Mouse (Mus musculus): ENCODE data around the gene Fbln1. TPM values are rescaled to one million over a fixed set of nuclear protein-coding genes. Genes with fewer than 3 reads are reported as not detected.
"Not testable (repeated sequence)": the region's sequence is repeated elsewhere in the genome, so short reads cannot be mapped to it uniquely, and the experiment has no call there.

The Fbln1 gene
- total RNA-seq, 2 experiments from 2014 or later: 19.0 to 24.7 TPM

GRCm38 (mm10) chr15:85327808-85328207 is 122.1 kb downstream of the Fbln1 start:
- DNase-seq: no peak

GRCm38 (mm10) chr15:85328455-85328854 is 122.7 kb downstream of the Fbln1 start:
- intact Hi-C loops (cut with DNase I); DNase-seq: not testable (repeated sequence)

More at GRCm38 (mm10) chr15:85327808-85328207, 122.1 kb downstream of the Fbln1 start:
- intact Hi-C loops (cut with DNase I): no loop called here

- intact Hi-C loops (cut with DNase I): no loop called here
Observed at GRCm38 (mm10) chr15:85329096-85329495, 123.3 kb downstream of the Fbln1 start.

GRCm38 (mm10) chr15:85330024-85330423 is 124.3 kb downstream of the Fbln1 start:
- DNase-seq: no peak
- intact Hi-C loops (cut with DNase I): no loop called here

More at GRCm38 (mm10) chr15:85329096-85329495, 123.3 kb downstream of the Fbln1 start:
- no peak for DNase-seq

GRCm38 (mm10) chr15:85333511-85333910 is 127.8 kb downstream of the Fbln1 start:
- DNase-seq; intact Hi-C loops (cut with DNase I): not testable (repeated sequence)

GRCm38 (mm10) chr15:85334234-85334633 is 128.5 kb downstream of the Fbln1 start:
- intact Hi-C loops (cut with DNase I): no loop called here
- no peak for DNase-seq

- peak; percentile 20 for DNase-seq
- intact Hi-C loops (cut with DNase I): no loop called here
Observed at GRCm38 (mm10) chr15:85335671-85336300, 130.0 kb downstream of the Fbln1 start, which contains the start of gene Atxn10. TSS of gene Atxn10 (plus strand) at chr15:85336245.

Other genes starting within 250 kb of the Fbln1 start
- 100 to 1,000 TPM; 134 to 161 TPM for gene 5031439G07Rik, start 217.4 kb upstream of the Fbln1 start, total RNA-seq (2021)
- under 1 TPM in 1 of 2 experiments, not detected in 1; 0.48 TPM for gene Upk3a, start 188.8 kb upstream of the Fbln1 start, total RNA-seq (2021)
- gene Fam118a, start 177.0 kb upstream of the Fbln1 start, total RNA-seq (2021): 10 to 100 TPM; 28.3 to 31.7 TPM
- gene Smc1b, start 74.0 kb upstream of the Fbln1 start, total RNA-seq (2021): under 1 TPM; 0.08 to 0.16 TPM
- under 1 TPM; 0.24 to 0.30 TPM for gene Ribc2, start 73.9 kb upstream of the Fbln1 start, total RNA-seq (2021)
- 100 to 1,000 TPM; 388 to 389 TPM for gene Atxn10, start 130.3 kb downstream of the Fbln1 start, total RNA-seq (2021)

Data from left cerebral cortex, postnatal 4 days (tissue).